ENCODE assay signal across 9 mouse cellular contexts in the genomic region with DNA sequence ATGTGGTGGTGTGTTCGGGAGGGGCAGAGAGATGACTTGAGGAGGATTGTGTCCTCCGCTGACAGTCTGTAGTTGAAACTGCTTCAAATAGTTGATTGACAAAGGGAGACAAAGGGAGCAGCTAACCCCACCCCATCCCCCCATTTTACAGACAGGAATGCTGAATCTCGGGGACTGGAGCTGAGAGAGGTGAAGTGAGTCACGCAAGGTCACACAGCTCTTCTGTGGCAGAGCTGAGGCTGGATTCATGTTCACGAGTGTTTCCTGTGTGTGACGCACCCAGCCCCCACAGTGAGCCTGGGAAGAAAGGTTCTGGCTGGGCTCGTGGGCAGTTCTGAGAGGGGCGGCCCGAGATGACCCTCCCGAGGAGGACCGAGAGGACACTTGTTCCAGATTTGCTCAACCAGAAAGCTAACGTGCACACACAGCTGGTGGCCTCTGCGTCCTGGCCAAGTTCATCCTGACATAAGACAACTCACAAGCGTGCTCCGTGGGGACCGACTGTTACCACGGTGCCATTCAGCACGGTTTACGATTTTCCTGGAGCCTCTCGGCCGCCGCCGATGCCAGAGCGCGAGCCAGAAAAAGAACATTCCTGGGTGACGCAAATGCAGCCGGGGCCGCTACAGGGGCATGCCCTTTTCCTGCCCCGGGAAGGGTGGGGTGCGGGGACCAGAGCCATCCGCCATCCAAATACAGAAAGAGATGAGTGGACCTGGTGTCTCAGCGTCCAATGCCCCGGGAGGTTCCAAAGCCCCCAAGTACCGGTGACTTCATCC.
DNase-seq lines count a peak whose midpoint lies in the region; ATAC-seq and TF ChIP-seq lines count a peak whose summit lies in the region.
"Had no signal": no experiment of that assay in that cellular context is flagged by ENCODE, and none has a peak within 500 bp of the region (broad histone marks: within the 10 kb centered on the region; RNA-seq: fewer than 3 reads in every experiment).

No protein-coding gene starts in this region.

- 13% methylated on average over 34 of the region's 34 CpGs for WGBS in spleen, adult 2 months
- 17% methylated on average over 34 of the region's 34 CpGs for WGBS in forebrain, embryonic 16.5 days
- 28% methylated on average over 34 of the region's 34 CpGs for WGBS in limb, embryonic 10.5 days
- 15% methylated on average over 34 of the region's 34 CpGs for WGBS in midbrain, embryonic 14.5 days

- no peak for TF ChIP-seq POLR2A in spleen, adult 2 months (IDR thresholded peaks at IDR 0.05; ENCODE audit: low read depth, low read length)

- H3K4me1 ChIP-seq in spleen, adult 2 months (ENCODE audit: control insufficient read depth, insufficient read depth, insufficient read length), result no peaks in the 10 kb centered on the region
- H3K4me1 ChIP-seq in forebrain, embryonic 16.5 days (replicated peaks; ENCODE audit: control insufficient read depth, insufficient read depth, low read length), result peaks cover 10% of the 10 kb centered on the region
- H3K4me1 ChIP-seq in limb, embryonic 10.5 days, result peaks cover 18% of the 10 kb centered on the region
- H3K4me1 ChIP-seq in midbrain, embryonic 14.5 days (ENCODE audit: control insufficient read depth, insufficient read depth, low read length), result peaks cover 12% of the 10 kb centered on the region; the same call in 1 of the 2 replicates

- peak overlapping the region; percentile 62 for H3K4me2 ChIP-seq in forebrain, embryonic 16.5 days (ENCODE audit: low read length)
- peak overlapping the region; percentile 64 for H3K4me2 ChIP-seq in midbrain, embryonic 14.5 days (ENCODE audit: low read length)

- no peak for DNase-seq in spleen, adult 2 months (ENCODE audit: low read depth in 1 of 2, low spot score in 2 of 2)
- no peak for DNase-seq in spleen, postnatal 4 days (ENCODE audit: low spot score in 2 of 2)
- peak; percentile 81 for DNase-seq in heart, postnatal 4 days
- peak; percentile 47 for DNase-seq in limb, embryonic 10.5 days (ENCODE audit: low spot score)
- DNase-seq in midbrain, embryonic 14.5 days, result peak; percentile 69
- peak; percentile 52 to 69 for DNase-seq in urinary bladder, postnatal 4 days (ENCODE audit: low spot score in 2 of 2)

- no peak for TF ChIP-seq CTCF in spleen, adult 2 months (IDR thresholded peaks at IDR 0.05; ENCODE audit: extremely low read depth, insufficient read depth, insufficient read length, insufficient replicate concordance)

- H3K27ac ChIP-seq in spleen, adult 2 months (ENCODE audit: insufficient read depth, low read length), result 0 out of 2 replicates have a peak overlapping the region, but pooled peaks have one; percentile 4
- H3K27ac ChIP-seq in forebrain, embryonic 16.5 days (ENCODE audit: low read length), result no peak overlapping the region
- peak overlapping the region; percentile 10; the same call in 1 of the 2 replicates for H3K27ac ChIP-seq in limb, embryonic 10.5 days
- H3K27ac ChIP-seq in midbrain, embryonic 14.5 days (replicated peaks; ENCODE audit: low read depth, low read length), result no peak overlapping the region

- no peak overlapping the region for H3K4me3 ChIP-seq in spleen, adult 2 months (ENCODE audit: extremely low read depth, insufficient read depth, insufficient read length)
- peak overlapping the region; percentile 33 for H3K4me3 ChIP-seq in forebrain, embryonic 16.5 days (replicated peaks; ENCODE audit: low read length)
- peak overlapping the region; percentile 46 for H3K4me3 ChIP-seq in limb, embryonic 10.5 days
- peak overlapping the region; percentile 28 for H3K4me3 ChIP-seq in midbrain, embryonic 14.5 days (replicated peaks; ENCODE audit: low read depth, low read length)
- H3K4me3 ChIP-seq: megakaryocyte, embryonic 14.5 days had no signal

- H3K9ac ChIP-seq in forebrain, embryonic 16.5 days (replicated peaks; ENCODE audit: low read depth, low read length), result peak overlapping the region; percentile 30; the same call in 1 of the 2 replicates
- H3K9ac ChIP-seq in midbrain, embryonic 14.5 days (replicated peaks; ENCODE audit: low read length), result peak overlapping the region; percentile 41; the same call in 1 of the 2 replicates

- H3K9me3 ChIP-seq in forebrain, embryonic 16.5 days (ENCODE audit: control insufficient read depth, low read length), result no peaks in the 10 kb centered on the region
- no peaks in the 10 kb centered on the region for H3K9me3 ChIP-seq in limb, embryonic 10.5 days (replicated peaks)
- no peaks in the 10 kb centered on the region for H3K9me3 ChIP-seq in midbrain, embryonic 14.5 days (ENCODE audit: control insufficient read depth, low read length)

- no peak for ATAC-seq in forebrain, embryonic 16.5 days
- no peak for ATAC-seq in midbrain, embryonic 14.5 days (ENCODE audit: low FRiP score, low TSS enrichment)
- ATAC-seq in inflammation-experienced regulatory T-cells, adult 6 months, result no peak

- H3K27me3 ChIP-seq in spleen, adult 2 months (ENCODE audit: control insufficient read depth, insufficient read depth, low read length), result no peaks in the 10 kb centered on the region; the same call in 1 of the 2 replicates
- H3K27me3 ChIP-seq in forebrain, embryonic 16.5 days (replicated peaks; ENCODE audit: control insufficient read depth, insufficient read depth, low read length), result peaks cover 28% of the 10 kb centered on the region
- H3K27me3 ChIP-seq in limb, embryonic 10.5 days (ENCODE audit: low read depth, poor library complexity, severe bottlenecking), result peaks cover 97% of the 10 kb centered on the region
- H3K27me3 ChIP-seq in midbrain, embryonic 14.5 days (ENCODE audit: control insufficient read depth, insufficient read depth, low read length), result peaks cover 31% of the 10 kb centered on the region

- H3K36me3 ChIP-seq in spleen, adult 2 months (ENCODE audit: control insufficient read depth, insufficient read depth, low read length), result no peaks in the 10 kb centered on the region
- no peaks in the 10 kb centered on the region for H3K36me3 ChIP-seq in forebrain, embryonic 16.5 days (ENCODE audit: control insufficient read depth, insufficient read depth)
- no peaks in the 10 kb centered on the region for H3K36me3 ChIP-seq in limb, embryonic 10.5 days
- no peaks in the 10 kb centered on the region for H3K36me3 ChIP-seq in midbrain, embryonic 14.5 days (ENCODE audit: control insufficient read depth, insufficient read depth, low read length)

Comparison
In these comparisons a context has a peak if more than half of its experiments do, and no peak if none do; other contexts are left out.
1. DNase-seq: peak in heart, postnatal 4 days (single experiment), limb, embryonic 10.5 days (single experiment), midbrain, embryonic 14.5 days (single experiment) and urinary bladder, postnatal 4 days (2 of 2); none in spleen, adult 2 months (0 of 2) and spleen, postnatal 4 days (0 of 2).
2. H3K27ac ChIP-seq: peak in spleen, adult 2 months (single experiment) and limb, embryonic 10.5 days (single experiment); none in forebrain, embryonic 16.5 days (single experiment) and midbrain, embryonic 14.5 days (single experiment).